Mouse (Mus musculus) lung, adult 2 months (tissue): ENCODE results near the gene Pip4k2b.

Source experiments
- CTCF ChIP-seq: fragments of 200-500 bp; IDR thresholded peaks from 2 replicates; pipeline ENCODE4 v1.5.1; 2011; ENCODE audit warnings: mild to moderate bottlenecking, low read length, control low read depth; ENCODE audit not compliant: insufficient read depth
- POLR2A ChIP-seq: fragments of 200-500 bp; IDR thresholded peaks from 2 replicates; pipeline ENCODE4 v1.6.1; 2011; ENCODE audit warnings: low read depth, mild to moderate bottlenecking, control low read depth, low read length, borderline replicate concordance; ENCODE audit errors: extremely low read depth

GRCm38 (mm10) chr11:97716021-97716420 lies 28.5 kb downstream of the Pip4k2b start:
- no peak for TF ChIP-seq POLR2A
- no peak for TF ChIP-seq CTCF
